Mouse (Mus musculus): Measurements from ENCODE around the gene Cyp4a10. TPM values are rescaled to one million over a fixed set of nuclear protein-coding genes. Genes with fewer than 3 reads are reported as not detected.
"Not testable (repeated sequence)": the region's sequence is repeated elsewhere in the genome, so short reads cannot be mapped to it uniquely, and the experiment has no call there.

Cyp4a10 gene
- polyA plus RNA-seq, 1 experiment from 2014 or later: not detected

DNA sequence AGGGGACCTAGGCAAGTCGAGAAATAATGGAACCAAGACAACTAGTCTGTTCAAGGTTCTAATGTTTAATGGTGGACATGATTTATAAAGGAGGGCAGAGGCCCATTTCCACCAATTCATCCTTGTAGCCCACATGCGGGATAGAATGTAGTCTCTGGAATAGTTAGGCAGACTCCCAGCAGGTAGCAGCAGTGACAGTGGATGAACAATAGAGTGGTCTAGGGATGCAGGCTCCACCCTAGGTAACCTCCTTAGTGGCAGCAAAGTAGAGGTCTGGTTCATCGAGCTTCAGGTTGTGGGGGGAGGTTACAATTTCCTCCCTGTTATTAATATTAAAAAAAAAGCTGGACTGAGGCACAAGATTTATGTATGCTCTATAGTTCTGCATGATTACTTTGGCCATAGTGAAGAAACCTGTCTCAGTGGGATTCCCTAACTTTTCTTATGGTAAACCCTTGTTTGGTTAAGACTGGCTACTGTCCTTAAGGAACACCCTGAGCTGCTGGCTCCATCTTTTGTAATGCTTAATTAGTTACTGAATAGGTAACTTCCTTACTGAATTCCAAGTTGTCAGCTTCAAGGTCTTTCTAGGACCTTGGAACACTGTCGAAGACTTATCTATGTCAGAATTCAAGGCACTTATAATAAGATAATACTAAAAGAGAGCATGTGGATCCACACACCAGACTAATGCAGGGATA, 39.9 kb downstream of the Cyp4a10 start:
- Histone ChIP-seq H3K4me3 (no peak overlapping the region), H3K27ac (no peak overlapping the region), H3K36me3 (no peaks in the 10 kb centered on the region), H3K9ac (no peak overlapping the region), H3K27me3 (no peaks in the 10 kb centered on the region), H3K9me3 (no peaks in the 10 kb centered on the region), H3K4me1 (no peaks in the 10 kb centered on the region), H3K4me2 (no peak overlapping the region)
- 66% methylated on average over 4 of the region's 4 CpGs for WGBS
- ATAC-seq (ENCODE audit: insufficient number of reproducible peaks, low FRiP score, low TSS enrichment, low read depth): no peak

GRCm38 (mm10) chr4:115561236-115561635, 43.2 kb downstream of the Cyp4a10 start:
- 59% methylated on average over 5 of the region's 5 CpGs for WGBS
- not testable (repeated sequence) for H3K27me3 ChIP-seq; H3K9ac ChIP-seq; H3K4me1 ChIP-seq; H3K4me3 ChIP-seq; ATAC-seq (ENCODE audit: insufficient number of reproducible peaks, low FRiP score, low TSS enrichment, low read depth); H3K27ac ChIP-seq; H3K4me2 ChIP-seq; H3K9me3 ChIP-seq; H3K36me3 ChIP-seq

DNA sequence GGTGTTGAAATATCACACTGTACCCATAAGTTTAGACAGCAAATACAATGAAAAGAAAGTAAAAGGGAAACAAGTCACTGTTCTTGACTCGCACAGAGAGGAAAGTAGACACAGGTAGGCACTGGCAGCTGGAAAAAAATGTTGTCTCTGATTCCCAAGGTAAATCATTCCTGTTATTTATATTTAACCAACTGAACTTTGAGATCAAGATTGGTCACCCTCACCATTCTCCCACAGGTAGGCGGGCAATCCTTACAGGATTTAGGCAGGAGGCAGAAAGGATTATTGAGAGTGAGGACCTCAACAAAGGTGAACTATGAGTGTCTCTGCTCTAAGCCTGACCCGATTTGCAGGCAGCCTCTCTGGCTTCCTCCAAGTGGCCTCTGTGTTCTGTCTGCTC, 45.3 kb downstream of the Cyp4a10 start, which contains the start of gene Cyp4a31:
Cyp4a31 (plus strand) TSS at position 249 of the 400 bp plus-strand sequence.
- Histone ChIP-seq H3K9me3 (no peaks in the 10 kb centered on the region), H3K9ac (no peak within 1 kb of the TSS), H3K4me2 (no peak within 1 kb of the TSS), H3K4me3 (no peak within 1 kb of the TSS), H3K27ac (no peak within 1 kb of the TSS), H3K27me3 (no peaks in the 10 kb centered on the region), H3K4me1 (no peaks in the 10 kb centered on the region), H3K36me3 (no peaks in the 10 kb centered on the region)
- 79% methylated on average over 3 of the region's 3 CpGs for WGBS
- no peak for ATAC-seq (ENCODE audit: insufficient number of reproducible peaks, low FRiP score, low TSS enrichment, low read depth)

- not testable (repeated sequence) for H3K36me3 ChIP-seq; H3K27me3 ChIP-seq; H3K9ac ChIP-seq; H3K4me3 ChIP-seq; H3K4me2 ChIP-seq; H3K9me3 ChIP-seq; H3K4me1 ChIP-seq; ATAC-seq (ENCODE audit: insufficient number of reproducible peaks, low FRiP score, low TSS enrichment, low read depth); H3K27ac ChIP-seq
- WGBS: 76% methylated on average over 6 of the region's 6 CpGs
These were observed 46.6 kb downstream of the Cyp4a10 start for GRCm38 (mm10) chr4:115564469-115565225.

DNA sequence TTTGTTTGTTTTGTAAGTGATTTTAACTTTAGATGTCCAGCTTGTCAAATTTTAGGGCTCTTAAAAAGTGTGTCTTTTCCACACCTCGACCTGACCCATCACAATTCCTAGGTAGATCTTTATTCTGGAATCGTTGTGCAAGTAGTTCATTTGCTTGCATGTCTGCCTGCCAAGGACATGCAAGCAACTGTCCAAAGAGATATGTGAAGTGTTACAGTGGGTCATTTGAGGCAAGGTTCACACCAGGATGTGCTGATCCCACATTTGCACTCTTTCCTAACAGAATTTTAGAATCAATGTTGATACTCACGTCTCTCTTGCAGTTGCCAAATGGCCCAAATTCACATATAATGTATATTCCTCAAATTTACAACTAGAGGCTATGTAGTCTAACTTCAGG, 57.2 kb downstream of the Cyp4a10 start:
- ATAC-seq (ENCODE audit: insufficient number of reproducible peaks, low FRiP score, low TSS enrichment, low read depth): no peak

GRCm38 (mm10) chr4:115575776-115576175, 57.7 kb downstream of the Cyp4a10 start:
- 70% methylated on average over 2 of the region's 2 CpGs for WGBS
- H3K27ac ChIP-seq: no peak overlapping the region
- ATAC-seq (ENCODE audit: insufficient number of reproducible peaks, low FRiP score, low TSS enrichment, low read depth): no peak

More for the DNA sequence above, 57.2 kb downstream of the Cyp4a10 start:
- Histone ChIP-seq H3K4me3 (no peak overlapping the region), H3K36me3 (no peaks in the 10 kb centered on the region), H3K27me3 (no peaks in the 10 kb centered on the region), H3K9ac (no peak overlapping the region), H3K4me2 (no peak overlapping the region), H3K4me1 (no peaks in the 10 kb centered on the region), H3K27ac (no peak overlapping the region), H3K9me3 (no peaks in the 10 kb centered on the region)
- WGBS: 74% methylated on average over 3 of the region's 3 CpGs

DNA sequence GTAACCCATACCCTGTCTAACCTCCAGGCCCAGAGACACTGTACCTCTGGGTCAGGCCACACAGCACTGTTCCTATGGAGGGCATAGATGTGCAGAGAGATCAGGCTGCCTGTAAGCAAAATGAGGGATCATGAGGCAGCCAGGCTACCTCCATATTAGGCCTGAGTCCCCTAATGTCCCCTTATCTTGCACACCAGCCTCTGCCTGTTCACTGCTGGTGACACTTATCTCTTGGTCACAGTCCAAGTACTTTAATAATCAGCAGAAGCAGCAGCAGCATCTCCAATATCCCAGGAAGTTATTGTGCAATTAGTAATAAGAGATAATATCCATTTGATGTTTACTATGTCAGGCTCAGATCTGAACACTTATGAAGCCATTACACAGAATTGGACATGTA, 65.0 kb downstream of the Cyp4a10 start:
- Histone ChIP-seq H3K4me2 (no peak overlapping the region), H3K27ac (no peak overlapping the region), H3K9ac (no peak overlapping the region), H3K36me3 (no peaks in the 10 kb centered on the region), H3K4me3 (no peak overlapping the region), H3K27me3 (no peaks in the 10 kb centered on the region), H3K9me3 (no peaks in the 10 kb centered on the region), H3K4me1 (no peaks in the 10 kb centered on the region)
- ATAC-seq (ENCODE audit: insufficient number of reproducible peaks, low FRiP score, low TSS enrichment, low read depth): no peak

More at GRCm38 (mm10) chr4:115575776-115576175, 57.7 kb downstream of the Cyp4a10 start:
- no peak overlapping the region for H3K9ac ChIP-seq
- no peaks in the 10 kb centered on the region for H3K27me3 ChIP-seq
- no peak overlapping the region for H3K4me3 ChIP-seq
- no peaks in the 10 kb centered on the region for H3K36me3 ChIP-seq
- H3K4me2 ChIP-seq: no peak overlapping the region
- no peaks in the 10 kb centered on the region for H3K4me1 ChIP-seq
- H3K9me3 ChIP-seq: no peaks in the 10 kb centered on the region

Other genes with a start within 250 kb of the Cyp4a10 start
- not detected in 2 replicates for gene Cyp4a12a, start 219.2 kb upstream of the Cyp4a10 start, polyA plus RNA-seq (2015; fragmentation: Nextera tagmentation; extraction: Ambion mirVana)
- not detected in 2 replicates for gene Cyp4a12b, start 106.6 kb upstream of the Cyp4a10 start, polyA plus RNA-seq (2015; fragmentation: Nextera tagmentation; extraction: Ambion mirVana)
- gene Cyp4a30b, start 65.7 kb upstream of the Cyp4a10 start, polyA plus RNA-seq (2015; fragmentation: Nextera tagmentation; extraction: Ambion mirVana): not detected in 2 replicates
- gene Cyp4a14, start 22.1 kb upstream of the Cyp4a10 start, polyA plus RNA-seq (2015; fragmentation: Nextera tagmentation; extraction: Ambion mirVana): not detected in 2 replicates
- 0.07 TPM in 1 of 2 replicates, not detected in the other for gene Cyp4a31, start 45.4 kb downstream of the Cyp4a10 start, polyA plus RNA-seq (2015; fragmentation: Nextera tagmentation; extraction: Ambion mirVana)
- gene Cyp4a32, start 82.7 kb downstream of the Cyp4a10 start, polyA plus RNA-seq (2015; fragmentation: Nextera tagmentation; extraction: Ambion mirVana): not detected in 2 replicates
- 1.8 and 2.1 TPM in 2 replicates for gene Cyp4b1, start 129.5 kb downstream of the Cyp4a10 start, polyA plus RNA-seq (2015; fragmentation: Nextera tagmentation; extraction: Ambion mirVana)
- 34.1 and 36.5 TPM in 2 replicates for gene Efcab14, start 219.5 kb downstream of the Cyp4a10 start, polyA plus RNA-seq (2015; fragmentation: Nextera tagmentation; extraction: Ambion mirVana)